Mouse (Mus musculus) ES-E14 (cell line): Measurements from ENCODE around the gene Iqgap1. TPM values are rescaled to one million over a fixed set of nuclear protein-coding genes. Genes with fewer than 3 reads are reported as not detected.
A peak's percentile ranks its signal among the peaks of the same experiment; 100 is the strongest.
"Not testable (repeated sequence)": the region's sequence is repeated elsewhere in the genome, so short reads cannot be mapped to it uniquely, and the experiment has no call there.

Experiments used
- DNase-seq: peaks from one replicate; pipeline ENCODE4 v3.0.0-alpha.2; 2013; ENCODE audit warnings: low read depth, low spot score
- H3K27ac ChIP-seq: 2 replicates; pipeline ENCODE4 v1.5.1; 2012; ENCODE audit warnings: low read depth, mild to moderate bottlenecking, low read length, moderate library complexity, mixed read lengths; ENCODE audit not compliant: poor library complexity, insufficient read depth, severe bottlenecking
- H3K36me3 ChIP-seq: 2 replicates; pipeline ENCODE4 v1.6.1; 2012; ENCODE audit warnings: mild to moderate bottlenecking, low read length, moderate library complexity, mixed read lengths; ENCODE audit not compliant: control insufficient read depth, poor library complexity, insufficient read depth, severe bottlenecking
- H3K4me1 ChIP-seq, 2 experiments: fragments of 150-350 bp in 1 of 2; sonication (generic) in 1 of 2; 2 replicates each; pipeline ENCODE4 v1.6.1; 2012; ENCODE audit warnings: low read length in 2 of 2, mild to moderate bottlenecking in 1 of 2, mixed read lengths in 1 of 2; ENCODE audit not compliant: control insufficient read depth in 2 of 2, insufficient read depth in 2 of 2, poor library complexity in 1 of 2
- H3K4me3 ChIP-seq, 2 experiments: fragments of 150-350 bp in 1 of 2; sonication (generic) in 1 of 2; 2 replicates each; pipeline ENCODE4 v1.5.1; 2012; ENCODE audit warnings: low read length in 2 of 2, low read depth in 1 of 2, mild to moderate bottlenecking in 1 of 2, mixed read lengths in 1 of 2; ENCODE audit not compliant: insufficient read depth in 1 of 2, poor library complexity in 1 of 2, severe bottlenecking in 1 of 2
- H3K9ac ChIP-seq: 2 replicates; pipeline ENCODE4 v1.6.1; 2012; ENCODE audit warnings: low read depth, mild to moderate bottlenecking, low read length, mixed read lengths; ENCODE audit not compliant: poor library complexity, insufficient read depth, severe bottlenecking
- H3K9me3 ChIP-seq: fragments of 150-350 bp; sonication (generic); 2 replicates; pipeline ENCODE4 v1.6.1; 2012; ENCODE audit warnings: low read depth, mild to moderate bottlenecking, low read length; ENCODE audit not compliant: control insufficient read depth, insufficient read depth
- CHD2 ChIP-seq: IDR thresholded peaks from 2 replicates; pipeline ENCODE4 v1.6.1; 2014; ENCODE audit warnings: mild to moderate bottlenecking, low read depth, low read length, inconsistent platforms
- HCFC1 ChIP-seq: IDR thresholded peaks from 2 replicates; pipeline ENCODE4 v1.6.1; 2012; ENCODE audit warnings: low read length, inconsistent platforms, borderline replicate concordance; ENCODE audit not compliant: insufficient read depth
- MAFK ChIP-seq: IDR thresholded peaks from 2 replicates; pipeline ENCODE4 v1.6.1; 2014; ENCODE audit warnings: mild to moderate bottlenecking, low read depth, low read length, inconsistent platforms; ENCODE audit not compliant: insufficient read depth
- ZC3H11A ChIP-seq: IDR thresholded peaks from 2 replicates; pipeline ENCODE4 v1.6.1; 2012; ENCODE audit warnings: low read depth, mild to moderate bottlenecking, inconsistent platforms, low read length, borderline replicate concordance
- ZNF384 ChIP-seq: IDR thresholded peaks from 2 replicates; pipeline ENCODE4 v1.6.1; 2012; ENCODE audit warnings: low read depth, low read length, inconsistent platforms
- in situ Hi-C, 2 experiments: fragments of 600-800 bp; cut with MboI; formaldehyde crosslinking; loops; one replicate each; pipeline ENCODE4 v1.15.1; 2025; ENCODE audit warnings: low sequenced_read_pairs in 2 of 2, inconsistent platforms in 1 of 2; ENCODE audit not compliant: unreplicated experiment in 2 of 2
- total RNA-seq: library from RNA; depleted of rRNA; stranded (reverse); fragments of 300-350 nt; gene quantifications from 2 replicates; pipeline ENCODE4 v1.2.3, GENCODE M21; 2012

Iqgap1 gene
- total RNA-seq, 1 experiment: 135 TPM

DNA sequence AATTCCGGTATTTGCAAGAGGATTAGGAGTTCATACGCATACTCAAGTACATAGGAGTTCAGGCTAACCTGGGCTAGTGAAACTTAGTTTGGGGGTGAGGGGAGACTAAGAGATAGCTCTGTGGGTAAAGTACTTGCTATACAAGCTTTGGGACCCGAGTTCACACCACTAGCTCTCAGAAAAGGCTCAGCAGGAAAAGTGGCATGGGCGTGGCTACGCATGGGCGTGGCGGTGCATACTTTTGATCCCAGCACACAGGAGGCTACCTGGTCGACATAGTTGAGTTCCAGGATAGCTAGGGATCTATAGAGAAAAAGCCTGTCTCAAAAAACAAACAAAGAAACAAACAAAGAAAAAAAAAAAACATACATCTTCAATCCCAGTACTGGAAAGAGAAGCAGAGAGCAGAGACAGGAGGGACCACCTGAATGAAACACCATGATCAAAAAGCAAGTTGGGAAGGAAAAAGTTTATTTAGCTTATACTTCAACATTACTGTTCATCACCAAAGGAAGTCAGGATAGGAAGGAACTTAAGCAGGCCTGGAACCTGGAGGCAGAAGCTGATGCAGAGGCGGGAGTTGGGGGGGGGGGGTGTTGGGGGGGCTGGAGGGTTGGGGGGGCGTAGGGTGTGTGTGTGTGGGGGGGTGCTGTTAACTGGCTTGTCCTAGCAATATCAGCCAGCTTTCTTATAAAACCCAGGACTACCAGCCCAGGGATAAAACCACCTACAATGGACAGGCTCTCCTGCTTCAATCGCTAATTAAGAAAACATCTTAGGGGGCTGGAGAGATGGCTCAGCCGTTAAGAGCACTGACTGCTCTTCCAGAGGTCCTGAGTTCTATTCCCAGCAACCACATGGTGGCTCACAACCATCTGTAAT, 8.1 kb upstream of the Iqgap1 start:
- in situ Hi-C loops: no loop called here
- Histone ChIP-seq H3K9ac (no peak overlapping the region), H3K4me3 (no peak overlapping the region), H3K4me1 (peaks cover 7% of the 10 kb centered on the region in 2 experiments; a peak in 2 of 4 replicates), H3K27ac (no peak overlapping the region), H3K9me3 (no peaks in the 10 kb centered on the region), H3K36me3 (no peaks in the 10 kb centered on the region)
- DNase-seq: no peak
- TF ChIP-seq CHD2 (no peak), ZC3H11A (no peak), ZNF384 (no peak), MAFK (no peak), HCFC1 (no peak)

DNA sequence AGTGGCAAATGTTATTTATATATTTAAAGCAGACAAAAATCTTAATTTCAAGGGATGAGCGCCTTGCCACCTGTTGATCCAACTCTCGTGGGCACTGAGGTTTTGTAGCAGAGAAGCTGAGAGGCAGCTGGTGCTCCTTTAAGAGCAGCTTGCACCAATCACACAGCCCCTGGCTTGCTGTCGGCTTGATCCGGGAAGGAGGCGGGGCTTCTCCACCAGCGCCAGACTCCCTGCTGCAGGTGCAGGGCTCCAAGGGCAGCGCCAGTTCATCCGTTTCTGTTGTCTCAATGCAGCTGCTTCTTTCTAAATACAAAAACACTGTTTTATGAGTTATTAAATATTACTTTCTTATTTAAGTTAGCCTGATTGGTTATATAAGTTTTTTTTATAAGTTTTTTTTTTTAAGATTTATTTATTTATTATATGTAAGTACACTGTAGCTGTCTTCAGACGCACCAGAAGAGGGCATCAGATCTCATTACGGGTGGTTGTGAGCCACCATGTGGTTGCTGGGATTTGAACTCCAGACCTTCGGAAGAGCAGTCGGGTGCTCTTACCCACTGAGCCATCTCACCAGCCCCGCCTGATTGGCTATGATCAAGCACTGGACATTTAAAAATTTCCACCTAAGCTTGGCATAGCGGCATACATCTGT, 7.3 kb upstream of the Iqgap1 start:
- H3K4me1 ChIP-seq, H3K27ac ChIP-seq, H3K4me3 ChIP-seq, H3K36me3 ChIP-seq, H3K9me3 ChIP-seq, DNase-seq, H3K9ac ChIP-seq, in situ Hi-C loops: not testable (repeated sequence)

DNA sequence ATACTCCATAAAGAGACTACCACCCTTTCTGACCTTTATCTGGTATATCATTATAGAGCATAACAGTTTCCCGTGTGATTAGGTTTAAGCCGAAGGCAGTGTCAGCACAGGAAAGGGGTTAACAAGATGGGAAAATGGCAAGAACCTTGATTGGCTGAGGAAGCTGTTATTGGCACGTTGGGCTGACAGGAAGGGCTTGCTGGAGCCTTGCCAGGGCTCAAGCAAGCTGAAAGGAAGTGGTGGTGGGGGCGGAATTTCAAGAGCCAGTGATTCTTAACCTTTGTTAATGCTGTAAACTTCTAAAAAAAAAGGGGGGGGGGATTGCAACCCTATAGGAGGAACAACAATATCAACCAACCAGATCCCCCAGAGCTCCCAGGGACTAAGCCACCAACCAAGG, 6.4 kb upstream of the Iqgap1 start:
- in situ Hi-C loops: no loop called here
- TF ChIP-seq HCFC1 (no peak), CHD2 (no peak), MAFK (no peak), ZC3H11A (no peak), ZNF384 (no peak)
- H3K27ac ChIP-seq: no peak overlapping the region
- peaks cover 3 to 4% of the 10 kb centered on the region in 2 experiments; a peak in 1 of 4 replicates for H3K4me1 ChIP-seq
- no peak overlapping the region for H3K4me3 ChIP-seq
- no peak overlapping the region for H3K9ac ChIP-seq
- DNase-seq: no peak
- no peaks in the 10 kb centered on the region for H3K9me3 ChIP-seq
- H3K36me3 ChIP-seq: no peaks in the 10 kb centered on the region

DNA sequence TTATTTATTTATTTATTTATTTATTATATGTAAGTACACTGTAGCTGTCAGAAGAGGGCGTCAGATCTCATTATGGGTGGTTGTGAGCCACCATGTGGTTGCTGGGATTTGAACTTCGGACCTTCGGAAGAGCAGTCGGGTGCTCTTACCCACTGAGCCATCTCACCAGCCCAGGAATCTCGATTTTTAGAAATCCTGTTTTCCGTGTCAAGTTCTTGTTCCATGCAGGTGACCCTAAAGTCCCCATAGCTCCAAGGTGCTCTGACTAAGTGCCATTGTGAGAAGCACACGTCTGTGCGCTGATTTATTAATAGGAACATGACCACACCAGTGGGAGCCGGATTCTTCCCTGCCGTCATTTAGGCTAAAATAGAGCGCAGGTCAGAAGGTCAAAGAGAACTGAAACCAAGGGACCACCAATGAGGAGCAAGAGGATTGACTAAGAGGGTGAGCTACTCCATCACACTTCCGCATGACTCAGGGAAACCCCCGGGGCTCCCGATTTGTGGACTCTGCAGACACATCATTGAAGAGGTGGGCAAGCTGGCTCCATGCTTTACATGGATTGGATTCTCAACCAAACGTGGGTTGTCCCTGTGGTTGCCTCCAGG, 4.5 kb upstream of the Iqgap1 start:
- no peak for DNase-seq
- no peak overlapping the region for H3K9ac ChIP-seq
- no peaks in the 10 kb centered on the region for H3K9me3 ChIP-seq
- no peaks in the 10 kb centered on the region for H3K36me3 ChIP-seq
- no peak for TF ChIP-seq CHD2
- 0 out of 2 replicates have a peak, but pooled peaks have one; percentile 31 for TF ChIP-seq MAFK
- H3K4me1 ChIP-seq: peaks cover 6 to 9% of the 10 kb centered on the region in 2 experiments; a peak in 1 of 4 replicates
- H3K4me3 ChIP-seq: 0 out of 4 replicates have a peak overlapping the region, but pooled peaks of 1 of the 2 experiments have one; percentile 34
- in situ Hi-C loops: no loop called here
- H3K27ac ChIP-seq: no peak overlapping the region
